Mouse (Mus musculus): Measurements from ENCODE around the gene Bcr. TPM values are rescaled to one million over a fixed set of nuclear protein-coding genes. Genes with fewer than 3 reads are reported as not detected.

Gene Bcr
- polyA plus RNA-seq, 1 experiment from 2014 or later: 26.4 TPM

DNA sequence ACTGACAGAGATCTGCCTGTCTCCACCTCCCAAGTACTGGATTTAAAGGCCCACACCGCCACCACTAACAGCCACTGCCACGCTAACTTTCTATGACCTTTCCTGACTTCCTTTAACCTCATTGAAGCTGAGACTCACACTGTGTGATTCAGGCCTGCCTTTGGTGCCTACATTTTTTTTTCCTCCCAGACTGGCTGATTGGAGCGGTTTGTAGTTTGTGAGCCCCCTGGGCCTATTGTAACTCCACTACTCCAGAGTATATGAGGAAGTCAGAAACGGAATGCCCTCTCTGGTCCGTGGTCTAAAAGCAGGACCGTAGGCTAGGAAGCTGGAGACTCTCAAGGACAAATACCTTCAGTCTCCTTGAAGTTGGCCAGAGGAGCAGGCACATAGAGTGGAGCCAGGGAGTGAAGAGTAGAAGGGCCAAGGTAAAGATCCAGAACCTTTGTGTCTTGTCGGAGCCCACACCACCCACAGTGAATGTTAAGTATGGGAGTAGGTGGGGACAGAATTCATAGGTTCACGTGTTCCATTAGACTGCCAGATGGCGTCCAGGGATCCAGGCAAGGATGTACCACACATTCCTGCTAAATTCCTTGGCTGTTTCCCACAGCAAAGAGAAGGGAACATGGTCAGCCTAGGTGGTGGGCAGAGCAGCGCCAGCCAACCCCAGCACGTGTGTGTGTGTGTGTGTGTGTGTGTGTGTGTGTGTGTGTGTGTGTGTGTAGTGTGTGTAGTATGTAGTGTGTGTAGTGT lies 51.2 kb downstream of the Bcr start:
- no peak for ATAC-seq (ENCODE audit: low read depth)
- peaks cover 12% of the 10 kb centered on the region for H3K4me1 ChIP-seq (ENCODE audit: control insufficient read depth, insufficient read depth, low read length)
- H3K27ac ChIP-seq (ENCODE audit: low read depth, low read length): no peak overlapping the region
- WGBS: 70% methylated on average over 11 of the region's 11 CpGs
- no peaks in the 10 kb centered on the region for H3K36me3 ChIP-seq (ENCODE audit: control insufficient read depth, insufficient read depth, low read length)
- no peak overlapping the region for H3K4me2 ChIP-seq (ENCODE audit: low read depth, low read length)
- H3K27me3 ChIP-seq (ENCODE audit: control insufficient read depth, insufficient read depth, low read length): no peaks in the 10 kb centered on the region
- no peak overlapping the region for H3K9ac ChIP-seq (replicated peaks; ENCODE audit: low read depth, low read length)
- H3K9me3 ChIP-seq (ENCODE audit: control insufficient read depth, low read length): no peaks in the 10 kb centered on the region
- H3K4me3 ChIP-seq (ENCODE audit: low read depth, low read length): no peak overlapping the region

DNA sequence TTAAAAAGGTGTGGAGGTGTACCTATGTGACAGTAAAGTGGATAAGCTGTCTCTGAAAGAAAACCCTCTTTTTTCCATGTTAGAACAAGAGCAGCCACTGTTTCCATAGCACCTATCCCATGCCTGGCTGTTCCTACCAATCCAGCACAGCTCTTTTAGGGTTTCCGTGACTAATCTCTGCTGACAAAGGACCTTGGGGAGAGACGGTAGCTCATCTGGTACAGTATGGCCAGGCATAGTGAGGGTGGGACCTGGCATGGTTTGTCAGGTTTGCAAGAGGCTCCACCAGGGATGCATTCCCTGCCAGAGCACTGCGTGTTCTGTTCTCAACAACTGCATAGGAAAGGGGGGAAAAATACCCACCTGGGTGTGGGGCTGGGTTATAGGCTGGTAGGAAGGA lies 52.0 kb downstream of the Bcr start:
- H3K36me3 ChIP-seq (ENCODE audit: control insufficient read depth, insufficient read depth, low read length): no peaks in the 10 kb centered on the region
- no peak overlapping the region for H3K27ac ChIP-seq (ENCODE audit: low read depth, low read length)
- ATAC-seq (ENCODE audit: low read depth): no peak
- H3K9me3 ChIP-seq (ENCODE audit: control insufficient read depth, low read length): no peaks in the 10 kb centered on the region
- H3K4me2 ChIP-seq (ENCODE audit: low read depth, low read length): no peak overlapping the region
- H3K4me1 ChIP-seq (ENCODE audit: control insufficient read depth, insufficient read depth, low read length): peaks cover 7% of the 10 kb centered on the region
- no peak overlapping the region for H3K9ac ChIP-seq (replicated peaks; ENCODE audit: low read depth, low read length)
- H3K27me3 ChIP-seq (ENCODE audit: control insufficient read depth, insufficient read depth, low read length): no peaks in the 10 kb centered on the region
- WGBS: 46% methylated on average over 3 of the region's 3 CpGs
- no peak overlapping the region for H3K4me3 ChIP-seq (ENCODE audit: low read depth, low read length)

GRCm38 (mm10) chr10:75113620-75114019 lies 53.2 kb downstream of the Bcr start:
- WGBS: 73% methylated on average over 9 of the region's 9 CpGs

DNA sequence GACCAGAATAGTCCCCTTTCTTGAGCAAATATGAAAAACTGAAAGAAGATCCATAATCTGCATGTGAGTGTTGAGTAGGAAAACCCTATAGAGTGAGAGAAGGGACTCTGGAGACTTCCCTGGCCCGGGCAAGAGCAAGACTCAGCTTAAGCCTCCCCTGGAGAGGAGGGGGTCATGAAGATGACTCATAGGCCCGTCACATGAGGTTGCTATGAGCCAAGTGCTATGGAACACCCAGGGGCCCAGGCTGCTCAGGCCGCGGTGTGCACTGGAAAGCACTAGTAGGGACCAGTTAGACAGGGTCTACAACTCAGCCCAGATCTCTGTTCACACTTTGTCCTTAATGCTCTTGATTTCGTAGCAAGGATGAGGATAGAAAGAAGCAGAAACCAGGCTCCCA lies 54.8 kb downstream of the Bcr start:
- no peak for ATAC-seq (ENCODE audit: low read depth)
- Histone ChIP-seq H3K9ac (replicated peaks; ENCODE audit: low read depth, low read length) (no peak overlapping the region), H3K9me3 (ENCODE audit: control insufficient read depth, low read length) (no peaks in the 10 kb centered on the region), H3K4me1 (ENCODE audit: control insufficient read depth, insufficient read depth, low read length) (peaks cover 7% of the 10 kb centered on the region), H3K4me3 (ENCODE audit: low read depth, low read length) (no peak overlapping the region), H3K36me3 (ENCODE audit: control insufficient read depth, insufficient read depth, low read length) (no peaks in the 10 kb centered on the region), H3K4me2 (ENCODE audit: low read depth, low read length) (no peak overlapping the region), H3K27me3 (ENCODE audit: control insufficient read depth, insufficient read depth, low read length) (no peaks in the 10 kb centered on the region), H3K27ac (ENCODE audit: low read depth, low read length) (no peak overlapping the region)
- 82% methylated on average over 5 of the region's 5 CpGs for WGBS

More at GRCm38 (mm10) chr10:75113620-75114019, 53.2 kb downstream of the Bcr start:
- no peak overlapping the region for H3K4me2 ChIP-seq (ENCODE audit: low read depth, low read length)
- no peaks in the 10 kb centered on the region for H3K9me3 ChIP-seq (ENCODE audit: control insufficient read depth, low read length)
- peaks cover 7% of the 10 kb centered on the region for H3K4me1 ChIP-seq (ENCODE audit: control insufficient read depth, insufficient read depth, low read length)
- no peaks in the 10 kb centered on the region for H3K27me3 ChIP-seq (ENCODE audit: control insufficient read depth, insufficient read depth, low read length)
- H3K27ac ChIP-seq (ENCODE audit: low read depth, low read length): no peak overlapping the region
- no peak for ATAC-seq (ENCODE audit: low read depth)
- no peak overlapping the region for H3K4me3 ChIP-seq (ENCODE audit: low read depth, low read length)
- 0 out of 2 replicates have a peak overlapping the region, but pooled peaks have one; percentile 12 for H3K9ac ChIP-seq (replicated peaks; ENCODE audit: low read depth, low read length)
- H3K36me3 ChIP-seq (ENCODE audit: control insufficient read depth, insufficient read depth, low read length): no peaks in the 10 kb centered on the region

DNA sequence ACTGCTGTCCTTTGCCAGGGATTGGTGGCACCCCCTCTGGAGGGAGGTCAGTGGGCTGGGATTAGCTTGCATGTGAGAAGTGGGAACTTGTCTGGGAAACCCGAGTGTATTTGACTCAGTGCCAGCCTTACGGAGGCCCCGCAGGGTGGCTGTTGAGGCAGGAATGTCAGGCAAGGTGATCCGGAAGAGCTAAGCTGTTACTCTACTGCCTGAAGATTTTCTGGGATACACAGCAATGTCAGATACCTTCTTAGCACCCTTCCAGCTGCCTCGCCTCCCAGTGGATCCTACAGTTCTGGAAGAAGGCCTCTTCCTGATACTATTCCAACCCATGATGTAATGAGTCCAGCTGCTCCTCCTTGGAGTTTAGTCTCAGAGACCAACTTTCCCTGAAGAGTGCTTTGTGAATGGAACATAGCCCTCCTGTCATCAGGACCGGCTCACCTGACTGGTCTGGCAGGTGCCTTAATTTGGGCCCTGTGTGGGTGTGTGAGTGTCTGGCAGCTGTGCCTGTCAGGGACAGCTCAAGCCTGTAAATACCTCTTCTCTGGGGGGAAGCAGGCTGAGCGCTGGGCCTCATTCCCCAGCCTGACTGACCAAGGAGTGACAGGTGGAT lies 56.6 kb downstream of the Bcr start:
- Histone ChIP-seq H3K4me2 (ENCODE audit: low read depth, low read length) (no peak overlapping the region), H3K36me3 (ENCODE audit: control insufficient read depth, insufficient read depth, low read length) (no peaks in the 10 kb centered on the region), H3K4me1 (ENCODE audit: control insufficient read depth, insufficient read depth, low read length) (peaks cover 13% of the 10 kb centered on the region), H3K27ac (ENCODE audit: low read depth, low read length) (no peak overlapping the region), H3K9me3 (ENCODE audit: control insufficient read depth, low read length) (no peaks in the 10 kb centered on the region), H3K27me3 (ENCODE audit: control insufficient read depth, insufficient read depth, low read length) (no peaks in the 10 kb centered on the region), H3K4me3 (ENCODE audit: low read depth, low read length) (no peak overlapping the region), H3K9ac (replicated peaks; ENCODE audit: low read depth, low read length) (no peak overlapping the region)
- ATAC-seq (ENCODE audit: low read depth): no peak
- WGBS: 84% methylated on average over 7 of the region's 7 CpGs

DNA sequence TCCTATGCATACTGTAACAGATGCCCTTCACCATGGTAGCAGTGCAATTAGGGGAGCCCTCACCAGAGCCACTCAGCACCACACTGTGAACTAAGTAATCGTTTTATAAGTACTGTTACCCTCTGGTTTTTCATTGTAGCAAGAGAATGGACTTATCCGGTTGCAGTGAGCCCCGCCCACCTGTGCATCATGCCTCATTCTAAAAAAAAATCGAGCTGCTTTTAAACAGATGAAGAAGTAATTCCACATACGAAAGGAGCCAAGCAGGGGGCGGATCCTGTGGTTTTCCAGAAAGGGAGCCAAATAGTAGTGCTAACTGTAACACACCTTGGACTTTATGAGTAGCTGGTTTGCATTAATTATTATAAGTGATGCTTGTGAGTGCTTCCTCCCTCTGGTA lies 58.1 kb downstream of the Bcr start:
- WGBS: 79% methylated on average over 6 of the region's 6 CpGs
- peaks cover 8% of the 10 kb centered on the region for H3K4me1 ChIP-seq (ENCODE audit: control insufficient read depth, insufficient read depth, low read length)

DNA sequence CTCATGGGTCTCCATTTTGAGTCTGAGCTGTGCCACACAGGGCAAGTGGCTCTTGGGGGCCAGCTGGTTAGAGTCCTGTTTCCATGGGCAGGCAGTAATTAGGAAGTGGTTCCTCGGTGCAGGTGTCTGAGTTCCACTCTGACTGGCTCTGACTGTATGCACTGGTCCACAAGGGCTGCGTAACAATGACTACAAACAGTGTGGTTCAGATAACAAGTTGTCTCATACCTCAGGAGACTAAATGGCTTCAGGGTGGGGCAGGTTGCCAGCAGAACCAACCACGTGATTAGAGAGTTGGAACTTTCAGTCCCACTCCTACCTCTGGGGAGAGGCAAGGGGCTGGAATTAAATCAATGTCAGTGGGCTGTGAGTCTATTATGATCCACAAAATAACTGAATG lies 59.0 kb downstream of the Bcr start:
- no peak overlapping the region for H3K4me3 ChIP-seq (ENCODE audit: low read depth, low read length)
- WGBS: 66% methylated on average over 3 of the region's 3 CpGs
- H3K9ac ChIP-seq (replicated peaks; ENCODE audit: low read depth, low read length): no peak overlapping the region
- H3K4me1 ChIP-seq (ENCODE audit: control insufficient read depth, insufficient read depth, low read length): peaks cover 8% of the 10 kb centered on the region
- H3K27ac ChIP-seq (ENCODE audit: low read depth, low read length): no peak overlapping the region
- no peaks in the 10 kb centered on the region for H3K36me3 ChIP-seq (ENCODE audit: control insufficient read depth, insufficient read depth, low read length)
- no peaks in the 10 kb centered on the region for H3K27me3 ChIP-seq (ENCODE audit: control insufficient read depth, insufficient read depth, low read length)
- H3K9me3 ChIP-seq (ENCODE audit: control insufficient read depth, low read length): no peaks in the 10 kb centered on the region
- ATAC-seq (ENCODE audit: low read depth): no peak
- H3K4me2 ChIP-seq (ENCODE audit: low read depth, low read length): no peak overlapping the region

More for the DNA sequence above, 58.1 kb downstream of the Bcr start:
- Histone ChIP-seq H3K9me3 (ENCODE audit: control insufficient read depth, low read length) (no peaks in the 10 kb centered on the region), H3K27ac (ENCODE audit: low read depth, low read length) (no peak overlapping the region), H3K4me3 (ENCODE audit: low read depth, low read length) (no peak overlapping the region), H3K27me3 (ENCODE audit: control insufficient read depth, insufficient read depth, low read length) (no peaks in the 10 kb centered on the region), H3K4me2 (ENCODE audit: low read depth, low read length) (no peak overlapping the region), H3K9ac (replicated peaks; ENCODE audit: low read depth, low read length) (no peak overlapping the region), H3K36me3 (ENCODE audit: control insufficient read depth, insufficient read depth, low read length) (no peaks in the 10 kb centered on the region)
- no peak for ATAC-seq (ENCODE audit: low read depth)

GRCm38 (mm10) chr10:75120176-75120575 lies 59.8 kb downstream of the Bcr start:
- Histone ChIP-seq H3K9ac (replicated peaks; ENCODE audit: low read depth, low read length) (no peak overlapping the region), H3K9me3 (ENCODE audit: control insufficient read depth, low read length) (no peaks in the 10 kb centered on the region), H3K4me1 (ENCODE audit: control insufficient read depth, insufficient read depth, low read length) (peaks cover 8% of the 10 kb centered on the region), H3K27ac (ENCODE audit: low read depth, low read length) (no peak overlapping the region), H3K4me2 (ENCODE audit: low read depth, low read length) (no peak overlapping the region), H3K27me3 (ENCODE audit: control insufficient read depth, insufficient read depth, low read length) (no peaks in the 10 kb centered on the region), H3K4me3 (ENCODE audit: low read depth, low read length) (no peak overlapping the region), H3K36me3 (ENCODE audit: control insufficient read depth, insufficient read depth, low read length) (no peaks in the 10 kb centered on the region)
- ATAC-seq (ENCODE audit: low read depth): no peak
- WGBS: 86% methylated on average over 5 of the region's 5 CpGs

DNA sequence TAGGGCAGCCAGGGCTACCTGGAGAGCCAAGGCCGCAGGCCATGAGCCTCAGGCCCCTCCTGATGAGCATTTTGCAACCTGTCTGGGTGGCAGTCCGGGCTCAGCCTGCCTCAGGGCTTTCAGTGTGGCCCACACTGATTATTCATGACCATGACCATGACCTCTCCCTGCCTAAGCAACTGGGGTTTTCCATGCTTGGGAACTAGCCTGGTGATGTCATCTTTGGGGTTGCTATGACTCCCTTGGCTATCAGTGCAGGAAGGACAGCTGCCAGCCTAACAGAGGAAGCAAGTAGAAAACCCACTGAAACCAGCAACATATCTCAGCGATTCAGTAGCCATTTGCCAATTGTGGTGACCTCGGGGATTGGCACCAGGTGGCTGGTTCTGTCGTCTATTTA lies 60.6 kb downstream of the Bcr start:
- WGBS: 41% methylated on average over 5 of the region's 5 CpGs
- no peak overlapping the region for H3K4me2 ChIP-seq (ENCODE audit: low read depth, low read length)
- no peaks in the 10 kb centered on the region for H3K27me3 ChIP-seq (ENCODE audit: control insufficient read depth, insufficient read depth, low read length)
- peak; percentile 71; the same call in 1 of the 2 replicates for ATAC-seq (ENCODE audit: low read depth)
- peak overlapping the region; percentile 34; the same call in 1 of the 2 replicates for H3K27ac ChIP-seq (ENCODE audit: low read depth, low read length)
- H3K4me3 ChIP-seq (ENCODE audit: low read depth, low read length): no peak overlapping the region
- H3K9me3 ChIP-seq (ENCODE audit: control insufficient read depth, low read length): no peaks in the 10 kb centered on the region
- H3K36me3 ChIP-seq (ENCODE audit: control insufficient read depth, insufficient read depth, low read length): peaks cover 4% of the 10 kb centered on the region; the same call in 1 of the 2 replicates
- peaks cover 8% of the 10 kb centered on the region for H3K4me1 ChIP-seq (ENCODE audit: control insufficient read depth, insufficient read depth, low read length)
- no peak overlapping the region for H3K9ac ChIP-seq (replicated peaks; ENCODE audit: low read depth, low read length)
